Mouse (Mus musculus): ENCODE measurements around the gene Grhpr. TPM values are rescaled to one million over a fixed set of nuclear protein-coding genes. Genes with fewer than 3 reads are reported as not detected.
"Not testable (repeated sequence)": the region's sequence is repeated elsewhere in the genome, so short reads cannot be mapped to it uniquely, and the experiment has no call there.

Gene Grhpr
- total RNA-seq, 2 experiments from 2014 or later = 13.0 to 15.1 TPM

GRCm38 (mm10) chr4:44973871-44974270, 7.3 kb upstream of the Grhpr start:
- DNase-seq (ENCODE audit: low spot score in 2 of 2) = no peak

- no peak for DNase-seq (ENCODE audit: low spot score in 2 of 2)
Measured at GRCm38 (mm10) chr4:44974331-44974730, 6.9 kb upstream of the Grhpr start.

- no peak for DNase-seq (ENCODE audit: low spot score in 2 of 2)
Measured at GRCm38 (mm10) chr4:44976026-44976615, 5.1 kb upstream of the Grhpr start.

GRCm38 (mm10) chr4:44976921-44977710, 4.1 kb upstream of the Grhpr start:
- no peak for DNase-seq (ENCODE audit: low spot score in 2 of 2)

- DNase-seq (ENCODE audit: low spot score in 2 of 2) = no peak
Measured at GRCm38 (mm10) chr4:44978175-44978574, 3.0 kb upstream of the Grhpr start.

GRCm38 (mm10) chr4:44979794-44980338, 1.3 kb upstream of the Grhpr start:
- DNase-seq (ENCODE audit: low spot score in 2 of 2) = no peak

GRCm38 (mm10) chr4:44981974-44982287, 736 bp downstream of the Grhpr start:
- DNase-seq (ENCODE audit: low spot score in 2 of 2) = no peak

- DNase-seq (ENCODE audit: low spot score in 2 of 2) = no peak
Measured at GRCm38 (mm10) chr4:44982440-44983130, 1.4 kb downstream of the Grhpr start.

GRCm38 (mm10) chr4:44983131-44983740, 2.0 kb downstream of the Grhpr start:
- no peak for DNase-seq (ENCODE audit: low spot score in 2 of 2)

GRCm38 (mm10) chr4:44990560-44990959, 9.4 kb downstream of the Grhpr start:
- no peak for DNase-seq (ENCODE audit: low spot score in 2 of 2)

GRCm38 (mm10) chr4:44992330-44992729, 11.1 kb downstream of the Grhpr start:
- not testable (repeated sequence) for DNase-seq (ENCODE audit: low spot score in 2 of 2)

- DNase-seq (ENCODE audit: low spot score in 2 of 2) = not testable (repeated sequence)
Measured at GRCm38 (mm10) chr4:44993179-44993578, 12.0 kb downstream of the Grhpr start.

GRCm38 (mm10) chr4:44993847-44994246, 12.7 kb downstream of the Grhpr start:
- DNase-seq (ENCODE audit: low spot score in 2 of 2) = no peak

- DNase-seq (ENCODE audit: low spot score in 2 of 2) = no peak
Measured at GRCm38 (mm10) chr4:44994776-44995175, 13.6 kb downstream of the Grhpr start.

- DNase-seq (ENCODE audit: low spot score in 2 of 2) = no peak
Measured at GRCm38 (mm10) chr4:44998071-44998470, 16.9 kb downstream of the Grhpr start.

GRCm38 (mm10) chr4:45000001-45000400, 18.8 kb downstream of the Grhpr start:
- no peak for DNase-seq (ENCODE audit: low spot score in 2 of 2)

- DNase-seq (ENCODE audit: low spot score in 2 of 2) = no peak
Measured at GRCm38 (mm10) chr4:45005452-45005851, 24.3 kb downstream of the Grhpr start.

- peak in 1 of 2 experiments; percentile 39 for DNase-seq (ENCODE audit: low spot score in 2 of 2)
Measured at GRCm38 (mm10) chr4:45010806-45011415, 29.7 kb downstream of the Grhpr start.

GRCm38 (mm10) chr4:45011581-45012104, 30.4 kb downstream of the Grhpr start:
- DNase-seq (ENCODE audit: low spot score in 2 of 2) = no peak

GRCm38 (mm10) chr4:45012105-45012975, 31.1 kb downstream of the Grhpr start, which contains the start of gene Zbtb5:
TSS of gene Zbtb5 (minus strand) at chr4:45012412.
- peak; percentile 98 for DNase-seq (ENCODE audit: low spot score in 2 of 2)

All from layer of hippocampus, postnatal 10 days (tissue).